Mouse (Mus musculus) intestine, embryonic 16.5 days (tissue): ENCODE measurements around the gene Ccdc7a. TPM values are rescaled to one million over a fixed set of nuclear protein-coding genes. Genes with fewer than 3 reads are reported as not detected.
"Not testable (repeated sequence)": the region's sequence is repeated elsewhere in the genome, so short reads cannot be mapped to it uniquely, and the experiment has no call there.

Source experiments
- ATAC-seq: fragments of 200-750 bp; cut with Nextera tagmentation; 2 replicates; pipeline ENCODE4 v1.8.0; 2017; ENCODE audit warnings: moderate TSS enrichment, moderate library complexity
- H3K27ac ChIP-seq: fragments of 300-500 bp; sonication (generic); 2 replicates; pipeline ENCODE4 v1.5.1; 2014; ENCODE audit warnings: mild to moderate bottlenecking, low read length
- H3K27me3 ChIP-seq: fragments of 300-500 bp; sonication (generic); replicated peaks from 2 replicates; pipeline ENCODE4 v1.6.1; 2014; ENCODE audit warnings: low read length, control low read depth, mixed read lengths; ENCODE audit not compliant: control insufficient read depth, insufficient read depth
- H3K36me3 ChIP-seq: fragments of 300-500 bp; sonication (generic); 2 replicates; pipeline ENCODE4 v1.6.1; 2014; ENCODE audit warnings: low read length, control low read depth; ENCODE audit not compliant: control insufficient read depth, insufficient read depth
- H3K4me1 ChIP-seq: fragments of 300-500 bp; sonication (generic); 2 replicates; pipeline ENCODE4 v1.6.1; 2014; ENCODE audit warnings: low read length, control low read depth, mixed read lengths; ENCODE audit not compliant: control insufficient read depth, insufficient read depth
- H3K4me2 ChIP-seq: fragments of 300-500 bp; sonication (generic); 2 replicates; pipeline ENCODE4 v1.6.1; 2014; ENCODE audit warnings: low read depth, low read length, control low read depth
- H3K4me3 ChIP-seq: fragments of 300-500 bp; sonication (generic); 2 replicates; pipeline ENCODE4 v1.5.1; 2014; ENCODE audit warnings: mild to moderate bottlenecking, low read length
- H3K9ac ChIP-seq: fragments of 300-500 bp; sonication (generic); 2 replicates; pipeline ENCODE4 v1.6.1; 2014; ENCODE audit warnings: low read depth, low read length
- H3K9me3 ChIP-seq: fragments of 300-500 bp; sonication (generic); 2 replicates; pipeline ENCODE4 v1.6.1; 2016; ENCODE audit warnings: low read length, control low read depth; ENCODE audit not compliant: control insufficient read depth
- WGBS: fragments of 180-500 bp; shearing (Covaris S2); extraction: QIAGEN DNeasy Blood & Tissue Kit; methylation state at CpG from one replicate; pipeline ENCODE4 v1.1.7; 2014; 5-methylcytosine and 5-hydroxymethylcytosine counted together
- polyA plus RNA-seq: library from polyadenylated mRNA; unstranded; fragments of >200 nt; fragmentation: Nextera tagmentation; extraction: Ambion mirVana; gene quantifications from 2 replicates; pipeline ENCODE4 v1.2.1, GENCODE M21; 2015

The Ccdc7a gene
- polyA plus RNA-seq: not detected in 2 replicates

DNA sequence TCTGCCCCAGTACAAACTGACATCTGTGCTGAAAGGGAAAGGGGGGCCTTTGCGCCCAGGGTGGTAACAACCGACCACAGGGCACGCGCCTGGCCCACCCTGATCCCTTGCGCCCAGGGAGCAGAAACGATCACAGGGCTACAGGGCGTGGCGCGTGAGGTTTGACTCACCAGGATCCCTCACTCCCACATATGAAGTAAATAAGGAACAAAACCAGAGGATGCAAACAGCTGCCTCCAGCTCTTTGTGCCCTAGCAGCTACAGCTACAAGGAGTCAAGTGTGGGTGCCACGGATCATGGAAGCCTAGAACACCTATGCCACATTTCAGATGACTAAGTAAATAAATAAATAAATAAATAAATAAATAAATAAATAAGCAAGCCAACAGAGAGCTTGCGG is at the start of gene Ccdc7a:
TSS of gene Ccdc7a (minus strand) at position 101 of the 400 bp plus-strand sequence.
- H3K36me3 ChIP-seq, H3K4me1 ChIP-seq, H3K27me3 ChIP-seq, H3K27ac ChIP-seq, H3K9ac ChIP-seq, H3K9me3 ChIP-seq, ATAC-seq, H3K4me2 ChIP-seq, H3K4me3 ChIP-seq: not testable (repeated sequence)
- WGBS: 89% methylated on average over 2 of the region's 11 CpGs

DNA sequence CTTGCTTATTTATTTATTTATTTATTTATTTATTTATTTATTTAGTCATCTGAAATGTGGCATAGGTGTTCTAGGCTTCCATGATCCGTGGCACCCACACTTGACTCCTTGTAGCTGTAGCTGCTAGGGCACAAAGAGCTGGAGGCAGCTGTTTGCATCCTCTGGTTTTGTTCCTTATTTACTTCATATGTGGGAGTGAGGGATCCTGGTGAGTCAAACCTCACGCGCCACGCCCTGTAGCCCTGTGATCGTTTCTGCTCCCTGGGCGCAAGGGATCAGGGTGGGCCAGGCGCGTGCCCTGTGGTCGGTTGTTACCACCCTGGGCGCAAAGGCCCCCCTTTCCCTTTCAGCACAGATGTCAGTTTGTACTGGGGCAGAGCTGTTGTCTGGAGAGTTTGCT is 1.5 kb upstream of the Ccdc7a start, which contains the start of gene Ccdc7b:
TSS of gene Ccdc7b (plus strand) at position 301 of the 400 bp plus-strand sequence.
- H3K36me3 ChIP-seq, H3K9ac ChIP-seq, H3K4me1 ChIP-seq, H3K27ac ChIP-seq, H3K4me3 ChIP-seq, H3K9me3 ChIP-seq, H3K27me3 ChIP-seq, ATAC-seq, H3K4me2 ChIP-seq: not testable (repeated sequence)
- 50% methylated on average over 1 of the region's 10 CpGs for WGBS

DNA sequence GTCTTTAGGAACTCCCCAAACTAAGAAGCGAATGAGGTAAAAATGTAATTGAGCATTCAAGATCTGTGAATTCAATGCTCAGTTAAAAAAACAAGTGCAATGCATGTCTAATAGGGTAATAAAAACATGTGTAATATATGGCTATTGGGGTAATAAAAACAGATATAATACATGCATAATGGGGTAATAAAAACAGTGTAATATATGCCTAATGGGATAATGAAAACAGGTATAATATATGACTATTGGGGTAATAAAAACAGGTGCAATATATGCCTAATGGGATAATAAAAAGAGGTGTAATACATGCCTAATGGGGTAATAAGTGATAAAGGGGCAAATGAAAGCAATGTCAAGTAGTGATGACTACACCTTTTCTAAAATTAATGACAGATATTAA is 73.9 kb downstream of the Ccdc7a start:
- 88% methylated on average over 1 of the region's 1 CpGs for WGBS
- no peaks in the 10 kb centered on the region for H3K27me3 ChIP-seq
- peak; percentile 58; the same call in 1 of the 2 replicates for ATAC-seq
- no peaks in the 10 kb centered on the region for H3K9me3 ChIP-seq
- no peak overlapping the region for H3K27ac ChIP-seq
- H3K36me3 ChIP-seq: no peaks in the 10 kb centered on the region
- no peak overlapping the region for H3K4me3 ChIP-seq
- no peak overlapping the region for H3K9ac ChIP-seq
- no peaks in the 10 kb centered on the region for H3K4me1 ChIP-seq
- H3K4me2 ChIP-seq: no peak overlapping the region

DNA sequence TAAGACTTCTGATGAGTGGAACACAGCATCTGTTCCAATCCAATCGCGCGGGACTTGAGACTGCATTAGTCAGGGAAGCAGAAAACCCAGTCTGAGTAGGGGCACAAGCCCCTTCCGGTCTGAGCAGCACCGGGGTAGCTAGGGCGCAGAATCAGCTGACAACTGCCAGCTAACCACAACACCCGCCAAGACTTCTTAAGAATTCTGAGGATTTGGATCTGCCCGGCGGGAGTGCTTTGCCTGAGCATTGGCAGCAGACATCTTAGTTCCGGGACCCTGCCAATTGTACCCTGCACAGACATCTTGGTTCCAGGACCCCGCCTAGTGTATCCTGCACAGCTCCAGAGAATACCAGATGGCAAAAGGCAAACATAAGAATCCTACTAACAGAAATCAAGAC is 116.4 kb downstream of the Ccdc7a start:
- H3K9ac ChIP-seq, H3K27me3 ChIP-seq, H3K27ac ChIP-seq, H3K9me3 ChIP-seq, ATAC-seq, H3K36me3 ChIP-seq, H3K4me1 ChIP-seq, H3K4me3 ChIP-seq, H3K4me2 ChIP-seq: not testable (repeated sequence)
- 88% methylated on average over 11 of the region's 11 CpGs for WGBS

DNA sequence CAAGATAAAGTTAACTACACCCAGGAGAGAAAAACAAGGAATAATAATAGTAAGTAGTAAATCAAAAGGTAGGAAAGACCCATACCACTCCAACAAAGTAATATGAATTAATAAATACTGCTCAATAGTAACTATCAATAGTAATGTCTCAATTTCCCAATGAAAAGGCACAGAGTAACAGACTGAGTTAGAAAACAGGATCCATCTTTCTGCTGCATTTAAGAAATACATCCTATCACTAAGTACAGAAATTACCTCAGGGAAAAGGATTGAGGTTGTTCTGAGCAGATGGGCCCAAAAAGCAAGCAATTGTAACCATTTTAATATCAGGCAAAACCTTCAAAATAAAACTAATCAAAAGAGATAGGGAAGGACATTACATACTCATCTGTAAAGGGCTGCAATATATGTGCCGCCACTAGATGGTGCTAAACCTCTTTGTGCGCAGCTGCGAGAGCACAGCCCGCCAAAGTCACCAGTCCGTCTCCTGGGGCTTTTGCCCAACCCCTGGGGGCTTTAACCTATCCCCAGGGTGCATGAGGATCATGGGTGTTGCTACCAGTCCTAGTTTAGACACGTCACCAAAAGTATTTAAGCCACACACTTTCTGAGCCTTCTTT is 124.2 kb downstream of the Ccdc7a start:
- not testable (repeated sequence) for H3K9ac ChIP-seq, H3K4me3 ChIP-seq, H3K27ac ChIP-seq, H3K36me3 ChIP-seq, H3K9me3 ChIP-seq, H3K27me3 ChIP-seq, H3K4me2 ChIP-seq, H3K4me1 ChIP-seq
- ATAC-seq: peak; percentile 71; the same call in 1 of the 2 replicates
- WGBS: 2% methylated on average over 6 of the region's 6 CpGs

DNA sequence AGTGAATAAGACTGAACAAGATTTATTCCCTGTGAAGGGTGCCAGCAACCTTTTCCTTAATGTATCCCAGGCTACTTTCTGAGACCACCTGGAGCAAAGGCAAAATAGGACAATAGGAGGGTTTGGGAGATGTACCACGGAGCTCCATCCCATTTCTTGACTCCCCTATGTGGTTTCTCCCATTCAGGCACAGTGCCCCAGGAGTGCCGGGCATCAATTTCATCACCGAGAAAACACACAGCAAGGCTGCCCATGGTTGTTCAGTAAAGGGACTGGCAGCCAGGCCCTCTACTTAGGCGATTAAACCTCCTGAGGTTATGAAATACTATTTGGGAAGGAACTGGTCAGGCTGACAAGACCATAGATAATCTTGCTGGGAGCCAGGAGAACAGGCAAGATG is 131.9 kb downstream of the Ccdc7a start:
- Histone ChIP-seq H3K36me3 (no peaks in the 10 kb centered on the region), H3K4me1 (no peaks in the 10 kb centered on the region), H3K4me3 (no peak overlapping the region), H3K9ac (no peak overlapping the region), H3K27me3 (no peaks in the 10 kb centered on the region), H3K9me3 (no peaks in the 10 kb centered on the region), H3K4me2 (no peak overlapping the region), H3K27ac (no peak overlapping the region)
- 69% methylated on average over 4 of the region's 4 CpGs for WGBS
- ATAC-seq: no peak

DNA sequence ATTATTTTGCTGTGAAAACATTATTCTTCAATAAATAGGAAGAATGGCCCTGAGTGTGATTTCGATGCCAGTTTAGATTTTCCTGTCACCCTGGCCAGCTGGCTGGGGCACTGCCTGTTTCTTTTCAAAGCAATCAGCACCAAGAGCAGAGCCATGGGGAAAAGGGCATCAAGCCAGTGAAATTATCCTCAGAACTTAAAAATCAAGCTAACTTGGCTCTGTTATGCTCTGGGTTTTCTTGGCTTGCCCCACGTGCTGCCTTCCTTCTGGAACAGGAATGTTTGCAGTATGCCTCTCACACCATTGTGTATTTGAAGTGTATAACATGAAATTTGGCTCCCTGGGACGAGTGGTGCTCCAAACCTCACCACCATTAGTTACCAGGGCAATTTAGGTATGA is 182.6 kb downstream of the Ccdc7a start:
- no peaks in the 10 kb centered on the region for H3K9me3 ChIP-seq
- ATAC-seq: no peak
- no peaks in the 10 kb centered on the region for H3K36me3 ChIP-seq
- no peak overlapping the region for H3K9ac ChIP-seq
- no peaks in the 10 kb centered on the region for H3K27me3 ChIP-seq
- H3K27ac ChIP-seq: no peak overlapping the region
- WGBS: 60% methylated on average over 3 of the region's 3 CpGs
- H3K4me3 ChIP-seq: no peak overlapping the region
- H3K4me1 ChIP-seq: no peaks in the 10 kb centered on the region
- H3K4me2 ChIP-seq: no peak overlapping the region

DNA sequence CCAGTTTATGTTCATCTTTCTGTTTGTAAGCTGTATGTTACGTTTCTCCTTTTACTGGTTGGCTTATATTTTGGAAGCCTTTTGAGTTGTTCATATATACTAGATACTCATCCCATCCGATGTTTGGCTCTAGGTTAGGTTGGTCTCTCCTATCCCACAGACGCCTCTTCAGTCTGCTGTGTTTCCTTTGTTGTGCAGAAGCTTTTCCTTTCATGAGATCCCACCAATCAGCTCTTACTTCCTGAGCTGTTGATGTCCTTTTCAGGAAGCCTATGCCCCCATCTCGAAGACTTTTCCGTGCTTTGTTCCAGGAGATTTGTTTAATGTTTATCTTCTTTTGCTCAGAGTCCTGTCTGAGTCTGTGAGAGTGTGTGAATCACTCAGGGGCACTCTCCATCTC is 221.6 kb downstream of the Ccdc7a start:
- 42% methylated on average over 5 of the region's 5 CpGs for WGBS
- no peaks in the 10 kb centered on the region for H3K36me3 ChIP-seq
- no peak overlapping the region for H3K27ac ChIP-seq
- H3K9me3 ChIP-seq: no peaks in the 10 kb centered on the region
- no peak for ATAC-seq
- no peak overlapping the region for H3K4me2 ChIP-seq
- no peak overlapping the region for H3K9ac ChIP-seq
- H3K4me3 ChIP-seq: no peak overlapping the region
- H3K27me3 ChIP-seq: no peaks in the 10 kb centered on the region
- no peaks in the 10 kb centered on the region for H3K4me1 ChIP-seq

DNA sequence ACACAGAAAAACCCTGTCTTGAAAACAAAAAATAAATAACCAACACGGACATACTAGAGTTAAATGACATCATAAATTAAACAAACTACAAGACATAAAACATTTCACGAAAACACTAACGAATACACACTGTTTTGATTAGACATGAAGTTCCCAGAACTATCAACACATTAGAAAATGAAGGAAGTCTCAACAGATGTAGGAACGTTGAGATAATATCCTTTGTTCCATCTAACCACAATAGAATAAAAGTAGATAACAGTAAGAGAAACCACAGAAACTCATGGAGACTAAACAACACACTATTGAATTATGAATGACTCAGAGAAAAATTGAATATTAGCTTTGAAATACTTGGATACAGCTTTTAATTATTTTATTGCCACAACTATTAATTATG is 252.8 kb downstream of the Ccdc7a start:
- Histone ChIP-seq H3K4me3 (no peak overlapping the region), H3K4me2 (no peak overlapping the region), H3K4me1 (no peaks in the 10 kb centered on the region), H3K9me3 (no peaks in the 10 kb centered on the region), H3K36me3 (no peaks in the 10 kb centered on the region), H3K27ac (no peak overlapping the region), H3K27me3 (no peaks in the 10 kb centered on the region), H3K9ac (no peak overlapping the region)
- 66% methylated on average over 4 of the region's 4 CpGs for WGBS
- no peak for ATAC-seq

DNA sequence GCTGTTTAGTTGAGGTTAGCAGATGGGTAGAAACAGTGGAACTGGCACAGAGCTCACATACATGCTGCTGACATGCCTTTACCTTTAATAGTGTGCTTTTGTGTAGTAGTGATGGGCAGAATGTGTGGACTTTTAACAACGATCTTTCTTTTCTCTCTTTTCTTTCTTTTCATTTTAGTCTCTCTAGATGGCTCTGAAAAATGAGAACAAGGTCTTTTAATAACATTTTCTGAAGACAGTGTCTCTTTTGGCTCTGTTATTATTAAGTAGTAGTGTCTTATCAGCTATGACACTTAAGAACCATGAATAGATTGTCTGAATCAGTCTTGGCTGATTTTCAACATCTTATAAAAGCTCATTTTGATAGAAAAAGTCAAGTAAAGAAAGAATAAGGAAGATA is 266.7 kb downstream of the Ccdc7a start, which contains the start of gene Gm3952:
TSS of gene Gm3952 (minus strand) at position 101 of the 400 bp plus-strand sequence.
- H3K4me3 ChIP-seq: no peak within 1 kb of the TSS
- no peak within 1 kb of the TSS for H3K4me2 ChIP-seq
- no peaks in the 10 kb centered on the region for H3K9me3 ChIP-seq
- no peaks in the 10 kb centered on the region for H3K27me3 ChIP-seq
- H3K9ac ChIP-seq: no peak within 1 kb of the TSS
- H3K36me3 ChIP-seq: no peaks in the 10 kb centered on the region
- H3K27ac ChIP-seq: no peak within 1 kb of the TSS
- no peak for ATAC-seq
- WGBS: 83% methylated on average over 1 of the region's 1 CpGs
- no peaks in the 10 kb centered on the region for H3K4me1 ChIP-seq
